Mouse (Mus musculus): ENCODE measurements around the gene Poglut1.

- TF ChIP-seq POLR2A (IDR thresholded peaks at IDR 0.05; ENCODE audit: insufficient read depth, low read depth, low read length) (no peak), CTCF (IDR thresholded peaks at IDR 0.05; ENCODE audit: insufficient read depth, low read depth, low read length) (no peak)
Observed at GRCm38 (mm10) chr16:38596651-38597050, 46.6 kb upstream of the Poglut1 start.
